ENCODE assay signal across 8 mouse cellular contexts in the genomic region with DNA sequence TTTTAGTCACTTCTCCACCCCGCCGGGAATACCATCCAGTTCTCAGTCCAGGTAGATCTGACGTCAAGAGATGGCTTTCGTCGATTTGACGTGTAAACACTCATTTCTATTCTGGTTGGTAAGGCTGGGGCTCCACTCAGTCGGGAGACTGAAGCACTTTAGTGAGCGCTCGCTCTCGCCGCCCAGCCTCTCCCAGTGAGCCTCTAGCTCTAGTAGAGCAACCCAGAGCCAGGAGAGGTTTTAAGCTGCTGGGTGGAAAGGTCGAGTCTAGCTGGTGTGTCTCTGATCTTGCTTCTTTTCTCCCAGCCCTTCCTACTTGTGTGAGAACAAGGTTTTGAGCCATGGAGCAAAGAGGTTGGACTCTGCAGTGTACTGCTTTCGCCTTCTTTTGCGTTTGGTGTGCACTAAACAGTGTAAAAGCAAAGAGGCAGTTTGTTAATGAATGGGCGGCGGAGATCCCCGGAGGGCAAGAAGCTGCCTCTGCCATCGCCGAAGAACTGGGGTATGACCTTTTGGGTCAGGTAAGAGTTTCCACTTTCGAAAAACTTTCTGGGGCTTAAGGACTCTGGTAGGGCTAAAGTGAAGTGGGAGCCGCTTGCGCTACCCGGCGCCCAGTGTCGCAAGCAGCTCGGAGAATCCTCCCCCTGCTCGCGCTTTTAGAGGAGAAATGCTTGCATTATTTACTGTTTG. TPM values are rescaled to one million over a fixed set of nuclear protein-coding genes. Genes with fewer than 3 reads are reported as not detected.
DNase-seq lines count a peak whose midpoint lies in the region; ATAC-seq and TF ChIP-seq lines count a peak whose summit lies in the region.

TSS of gene Pcsk1 (plus strand) at position 106 of the 690 bp plus-strand sequence.

- no peaks in the 10 kb centered on the region for H3K36me3 ChIP-seq in ES-Bruce4 (ENCODE audit: control insufficient read depth, insufficient read depth, low read length, poor library complexity, severe bottlenecking)
- no peaks in the 10 kb centered on the region for H3K36me3 ChIP-seq in hindbrain, embryonic 16.5 days (ENCODE audit: control insufficient read depth, insufficient read depth, low read length)
- H3K36me3 ChIP-seq in liver, embryonic 12.5 days, result no peaks in the 10 kb centered on the region

- H3K27me3 ChIP-seq in ES-Bruce4 (ENCODE audit: control insufficient read depth, insufficient read depth, low read length, poor library complexity, severe bottlenecking), result no peaks in the 10 kb centered on the region
- no peaks in the 10 kb centered on the region for H3K27me3 ChIP-seq in hindbrain, embryonic 16.5 days (replicated peaks; ENCODE audit: control insufficient read depth, insufficient read depth, low read length)
- peaks cover 33% of the 10 kb centered on the region for H3K27me3 ChIP-seq in liver, embryonic 12.5 days (replicated peaks)

- peak within 1 kb of the TSS; percentile 63 for H3K4me3 ChIP-seq in ES-Bruce4 (ENCODE audit: low read depth, low read length)
- peak within 1 kb of the TSS; percentile 61 for H3K4me3 ChIP-seq in hindbrain, embryonic 16.5 days (ENCODE audit: low read length)
- H3K4me3 ChIP-seq in liver, embryonic 12.5 days, result peak within 1 kb of the TSS; percentile 19

- peak within 1 kb of the TSS; percentile 69 for H3K4me2 ChIP-seq in hindbrain, embryonic 16.5 days (ENCODE audit: low read length)
- peak within 1 kb of the TSS; percentile 46 for H3K4me2 ChIP-seq in liver, embryonic 12.5 days

- under 1% methylated on average over 28 of the region's 28 CpGs for WGBS in hindbrain, embryonic 16.5 days
- 3% methylated on average over 28 of the region's 28 CpGs for WGBS in liver, embryonic 12.5 days (ENCODE audit: insufficient replicate concordance)

- ATAC-seq in hindbrain, embryonic 16.5 days, result peak; percentile 85
- no peak for ATAC-seq in liver, embryonic 12.5 days

- H3K4me1 ChIP-seq in ES-Bruce4 (ENCODE audit: control insufficient read depth, insufficient read depth, low read length), result no peaks in the 10 kb centered on the region
- peaks cover 3% of the 10 kb centered on the region for H3K4me1 ChIP-seq in hindbrain, embryonic 16.5 days (ENCODE audit: control insufficient read depth, insufficient read depth, low read depth, low read length)
- H3K4me1 ChIP-seq in liver, embryonic 12.5 days, result no peaks in the 10 kb centered on the region

- no peak for TF ChIP-seq CTCF in ES-Bruce4 (IDR thresholded peaks at IDR 0.05; ENCODE audit: low read depth, low read length)

- TF ChIP-seq POLR2A in ES-Bruce4 (IDR thresholded peaks at IDR 0.05; ENCODE audit: insufficient read depth, low read length), result no peak

- no peak for TF ChIP-seq EP300 in ES-Bruce4 (IDR thresholded peaks at IDR 0.05; ENCODE audit: insufficient read depth, low read depth, low read length)

- no peaks in the 10 kb centered on the region for H3K9me3 ChIP-seq in ES-Bruce4 (replicated peaks; ENCODE audit: control insufficient read depth, insufficient read depth, low read length, poor library complexity, severe bottlenecking)
- H3K9me3 ChIP-seq in hindbrain, embryonic 16.5 days (ENCODE audit: control insufficient read depth, low read length), result no peaks in the 10 kb centered on the region
- no peaks in the 10 kb centered on the region for H3K9me3 ChIP-seq in liver, embryonic 12.5 days (replicated peaks)

- H3K27ac ChIP-seq in ES-Bruce4 (ENCODE audit: insufficient read depth, low read length), result no peak within 1 kb of the TSS
- H3K27ac ChIP-seq in hindbrain, embryonic 16.5 days (ENCODE audit: low read depth, low read length), result 0 out of 2 replicates have a peak within 1 kb of the TSS, but pooled peaks have one; percentile 12
- no peak within 1 kb of the TSS for H3K27ac ChIP-seq in liver, embryonic 12.5 days

- H3K9ac ChIP-seq in ES-Bruce4 (ENCODE audit: low read depth, poor library complexity, severe bottlenecking), result peak within 1 kb of the TSS; percentile 20
- H3K9ac ChIP-seq in hindbrain, embryonic 16.5 days (ENCODE audit: low read depth, low read length), result peak within 1 kb of the TSS; percentile 67
- H3K9ac ChIP-seq in liver, embryonic 12.5 days, result no peak within 1 kb of the TSS

- peak; percentile 20 for DNase-seq in WW6 (ENCODE audit: low read depth, low spot score)
- DNase-seq in embryo, embryonic 11 days, result peak; percentile 40
- peak; percentile 53 for DNase-seq in right cerebral cortex, postnatal 10 days (ENCODE audit: low spot score in 2 of 2)
- DNase-seq in c-Kit-positive CD71-positive TER-119-positive erythroid progenitor cells, embryonic 14.5 days (ENCODE audit: low spot score), result no peak
- no peak for DNase-seq in spleen, adult 12 weeks (ENCODE audit: low spot score)

RNA-seq across cellular contexts. Expression of gene Pcsk1, which starts in this region (rescaled TPM):
- 1.4 and 2.2 TPM in 2 replicates for polyA plus RNA-seq in ES-Bruce4 (2011; ENCODE audit: insufficient read depth, insufficient read length, low read depth, missing spikeins)
- 4.1 and 4.9 TPM in 2 replicates for polyA plus RNA-seq in hindbrain, embryonic 16.5 days (2015; fragmentation: Nextera tagmentation; extraction: Ambion mirVana)
- not detected in 2 replicates for polyA plus RNA-seq in liver, embryonic 12.5 days (2016; fragmentation: Nextera tagmentation; extraction: Ambion mirVana)

Comparison
In these comparisons a context has a peak if more than half of its experiments do, and no peak if none do; other contexts are left out.
1. DNase-seq: peak in WW6 (single experiment), embryo, embryonic 11 days (single experiment) and right cerebral cortex, postnatal 10 days (2 of 2); none in c-Kit-positive CD71-positive TER-119-positive erythroid progenitor cells, embryonic 14.5 days (single experiment) and spleen, adult 12 weeks (single experiment).
2. Peak in every context shown above with its lines, with median percentiles within 50 percentile points of each other: H3K4me3 ChIP-seq.